Mouse (Mus musculus) liver, postnatal 0 days (tissue): ENCODE results near the gene Pde4d. TPM values are rescaled to one million over a fixed set of nuclear protein-coding genes. Genes with fewer than 3 reads are reported as not detected.

Source experiments
- ATAC-seq: fragments of 200-750 bp; cut with Nextera tagmentation; 2 replicates; pipeline ENCODE4 v1.8.0; 2017; ENCODE audit warnings: mild to moderate bottlenecking, moderate library complexity
- DNase-seq: peaks from one replicate; pipeline ENCODE4 v3.0.0-alpha.2; 2016
- H3K27ac ChIP-seq: fragments of 300-500 bp; sonication (generic); 2 replicates; pipeline ENCODE4 v1.5.1; 2014; ENCODE audit warnings: antibody characterized with exemption, moderate library complexity, mild to moderate bottlenecking, low read depth
- H3K27me3 ChIP-seq: fragments of 300-500 bp; sonication (generic); 2 replicates; pipeline ENCODE4 v1.6.1; 2014; ENCODE audit warnings: low read length, control low read depth, mixed read lengths; ENCODE audit not compliant: insufficient read depth
- H3K36me3 ChIP-seq: fragments of 300-500 bp; sonication (generic); replicated peaks from 2 replicates; pipeline ENCODE4 v1.6.1; 2014; ENCODE audit warnings: mild to moderate bottlenecking, control low read depth, low read length, moderate library complexity, mixed read lengths; ENCODE audit not compliant: insufficient read depth
- H3K4me1 ChIP-seq: fragments of 300-500 bp; sonication (generic); 2 replicates; pipeline ENCODE4 v1.6.1; 2014; ENCODE audit warnings: antibody characterized with exemption, mild to moderate bottlenecking, control low read depth; ENCODE audit not compliant: insufficient read depth
- H3K4me2 ChIP-seq: fragments of 300-500 bp; sonication (generic); 2 replicates; pipeline ENCODE4 v1.6.1; 2014; ENCODE audit warnings: low read depth, mild to moderate bottlenecking, low read length, moderate library complexity, mixed read lengths
- H3K4me3 ChIP-seq: fragments of 300-500 bp; sonication (generic); 2 replicates; pipeline ENCODE4 v1.5.1; 2014; ENCODE audit warnings: low read depth, low read length
- H3K9ac ChIP-seq: fragments of 300-500 bp; sonication (generic); replicated peaks from 2 replicates; pipeline ENCODE4 v1.6.1; 2014; ENCODE audit warnings: mild to moderate bottlenecking, moderate library complexity
- H3K9me3 ChIP-seq: fragments of 300-500 bp; sonication (generic); 2 replicates; pipeline ENCODE4 v1.6.1; 2016; ENCODE audit warnings: mild to moderate bottlenecking, control low read depth, low read length, mixed read lengths
- CTCF ChIP-seq: sonication (generic); IDR thresholded peaks from 2 replicates; pipeline ENCODE4 v1.5.1; 2016; ENCODE audit warnings: antibody characterized with exemption, low read depth
- EP300 ChIP-seq: IDR thresholded peaks from 2 replicates; pipeline ENCODE4 v1.6.1; 2016; ENCODE audit warnings: antibody characterized with exemption, low read depth, mild to moderate bottlenecking
- WGBS: fragments of 180-500 bp; shearing (Covaris S2); extraction: QIAGEN DNeasy Blood & Tissue Kit; methylation state at CpG from one replicate; pipeline ENCODE4 v1.1.7; 2014; ENCODE audit not compliant: insufficient replicate concordance; 5-methylcytosine and 5-hydroxymethylcytosine counted together
- polyA plus RNA-seq: library from polyadenylated mRNA; unstranded; fragments of >200 nt; fragmentation: Nextera tagmentation; extraction: Ambion mirVana; gene quantifications from 2 replicates; pipeline ENCODE4 v1.2.1, GENCODE M21; 2015

Gene Pde4d
- polyA plus RNA-seq, 1 experiment from 2014 or later, result 6.1 TPM

DNA sequence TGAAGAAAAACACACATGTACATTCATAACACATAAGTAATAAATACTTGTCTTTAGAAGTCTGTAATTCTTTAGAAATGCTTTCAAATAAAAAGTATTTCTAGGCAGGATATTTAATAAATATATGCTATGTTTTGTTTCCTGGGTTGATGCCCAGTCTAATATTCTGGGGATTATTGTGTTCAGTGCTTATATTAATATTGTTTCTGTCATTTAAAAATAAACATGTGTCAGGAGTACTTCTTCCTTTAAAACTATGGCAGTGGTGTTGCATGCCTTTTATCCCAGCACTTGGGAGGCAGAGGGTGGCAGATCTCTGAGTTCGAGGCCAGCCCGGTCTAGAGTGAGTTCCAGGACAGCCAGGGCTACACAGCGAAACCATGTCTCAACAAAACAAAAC lies 485.1 kb downstream of the Pde4d start:
- Histone ChIP-seq H3K9me3 (no peaks in the 10 kb centered on the region), H3K4me3 (no peak overlapping the region), H3K27me3 (no peaks in the 10 kb centered on the region), H3K9ac (no peak overlapping the region), H3K4me1 (no peaks in the 10 kb centered on the region), H3K27ac (no peak overlapping the region), H3K36me3 (no peaks in the 10 kb centered on the region), H3K4me2 (no peak overlapping the region)
- no peak for TF ChIP-seq EP300
- no peak for TF ChIP-seq CTCF
- WGBS, result 81% methylated on average over 3 of the region's 3 CpGs
- DNase-seq, result no peak
- no peak for ATAC-seq

DNA sequence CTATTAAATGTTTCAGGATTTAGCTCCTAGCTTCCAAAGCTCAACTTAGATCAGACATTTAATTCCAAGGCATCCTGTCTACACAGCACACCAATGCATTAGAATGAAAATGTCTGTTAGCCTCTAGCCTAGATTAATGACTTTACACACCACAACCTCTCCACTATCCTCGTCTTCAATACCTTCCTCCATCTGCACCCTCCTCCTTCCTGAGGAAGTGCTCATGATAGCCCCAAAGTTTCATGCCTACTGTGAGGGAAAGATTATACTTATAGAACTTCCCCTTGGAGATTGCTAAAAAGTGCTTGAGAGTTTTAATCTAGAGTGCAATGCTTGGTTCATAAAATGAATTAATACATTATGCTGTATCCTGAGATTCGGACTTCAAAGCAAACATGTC lies 487.5 kb downstream of the Pde4d start:
- no peak overlapping the region for H3K9ac ChIP-seq
- no peak overlapping the region for H3K4me2 ChIP-seq
- TF ChIP-seq EP300 (no peak), CTCF (no peak)
- H3K27me3 ChIP-seq, result no peaks in the 10 kb centered on the region
- no peak for DNase-seq
- no peaks in the 10 kb centered on the region for H3K9me3 ChIP-seq
- no peak overlapping the region for H3K4me3 ChIP-seq
- WGBS, result 30% methylated on average over 2 of the region's 2 CpGs
- no peak for ATAC-seq
- no peaks in the 10 kb centered on the region for H3K36me3 ChIP-seq
- no peaks in the 10 kb centered on the region for H3K4me1 ChIP-seq
- H3K27ac ChIP-seq, result no peak overlapping the region

DNA sequence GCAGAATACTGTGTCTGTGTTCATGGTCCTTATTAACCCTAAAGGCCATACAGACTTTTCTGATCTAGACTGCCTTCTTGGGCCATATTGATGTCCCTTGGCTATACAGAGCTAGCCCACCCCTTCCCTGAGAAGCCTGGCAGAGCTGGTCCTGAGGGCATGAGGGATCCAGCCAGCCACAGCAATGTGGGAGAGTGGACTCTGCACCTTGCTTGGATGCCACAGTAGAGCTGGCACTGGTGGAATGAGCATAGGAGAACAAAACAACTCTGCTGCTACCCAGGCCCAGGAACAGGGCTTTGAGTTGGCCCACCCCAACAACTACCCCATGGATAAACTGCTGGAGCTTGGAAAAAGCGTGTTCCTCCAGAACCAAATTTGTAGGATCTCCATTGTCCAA lies 503.2 kb downstream of the Pde4d start:
- Histone ChIP-seq H3K4me3 (no peak overlapping the region), H3K27ac (no peak overlapping the region), H3K9me3 (no peaks in the 10 kb centered on the region), H3K36me3 (no peaks in the 10 kb centered on the region), H3K4me2 (no peak overlapping the region), H3K9ac (no peak overlapping the region), H3K4me1 (no peaks in the 10 kb centered on the region), H3K27me3 (no peaks in the 10 kb centered on the region)
- DNase-seq (no peak), ATAC-seq (no peak)
- TF ChIP-seq EP300 (no peak), CTCF (no peak)
- WGBS, result 60% methylated on average over 1 of the region's 1 CpGs

DNA sequence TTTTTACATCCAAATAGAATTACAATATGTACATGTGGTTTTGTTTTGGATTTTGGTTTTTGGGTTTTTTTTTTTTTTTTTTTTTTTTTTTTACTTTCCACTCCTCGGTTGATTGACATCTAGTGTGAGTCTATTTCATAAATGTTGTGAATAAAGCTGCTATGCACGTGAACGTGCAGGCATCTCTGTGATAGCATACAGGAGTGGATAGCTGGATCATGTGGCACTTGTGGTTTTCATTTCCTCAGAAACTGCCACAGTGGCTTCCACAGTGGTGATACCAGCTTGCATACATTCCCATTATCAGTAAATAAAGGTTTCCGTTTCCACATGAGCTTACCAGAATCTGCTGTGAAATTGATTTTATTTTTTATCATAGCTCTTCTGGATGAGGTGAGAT lies 506.3 kb downstream of the Pde4d start:
- H3K4me2 ChIP-seq, result no peak overlapping the region
- DNase-seq (no peak), ATAC-seq (no peak)
- no peak overlapping the region for H3K9ac ChIP-seq
- no peak for TF ChIP-seq EP300
- no peak for TF ChIP-seq CTCF
- H3K36me3 ChIP-seq, result no peaks in the 10 kb centered on the region
- no peaks in the 10 kb centered on the region for H3K4me1 ChIP-seq
- H3K27ac ChIP-seq, result no peak overlapping the region
- 32% methylated on average over 4 of the region's 4 CpGs for WGBS
- no peaks in the 10 kb centered on the region for H3K27me3 ChIP-seq
- no peaks in the 10 kb centered on the region for H3K9me3 ChIP-seq
- H3K4me3 ChIP-seq, result no peak overlapping the region

DNA sequence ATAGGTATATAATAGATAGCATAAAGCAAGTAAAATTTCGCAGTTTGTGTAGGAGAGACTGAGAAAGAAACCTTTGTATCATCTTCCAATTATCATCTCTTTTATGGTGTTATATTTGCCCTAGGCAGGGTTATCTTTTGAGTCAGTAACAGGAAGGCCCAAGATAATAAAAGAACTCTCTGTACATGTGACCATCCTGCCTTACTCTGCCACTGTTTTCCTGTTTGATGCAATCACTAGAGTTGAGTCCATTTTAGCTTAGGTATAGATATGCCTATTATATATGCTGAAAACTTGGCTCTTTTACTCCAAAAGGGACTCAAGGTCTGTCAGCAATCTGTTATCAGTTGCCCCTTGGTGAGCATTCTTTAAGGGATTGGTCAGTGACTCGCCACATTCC lies 514.3 kb downstream of the Pde4d start:
- Histone ChIP-seq H3K4me3 (no peak overlapping the region), H3K9ac (no peak overlapping the region), H3K36me3 (no peaks in the 10 kb centered on the region), H3K9me3 (no peaks in the 10 kb centered on the region), H3K4me2 (no peak overlapping the region), H3K4me1 (no peaks in the 10 kb centered on the region), H3K27me3 (no peaks in the 10 kb centered on the region), H3K27ac (no peak overlapping the region)
- DNase-seq (no peak), ATAC-seq (no peak)
- TF ChIP-seq CTCF (no peak), EP300 (no peak)
- WGBS, result 69% methylated on average over 2 of the region's 2 CpGs

DNA sequence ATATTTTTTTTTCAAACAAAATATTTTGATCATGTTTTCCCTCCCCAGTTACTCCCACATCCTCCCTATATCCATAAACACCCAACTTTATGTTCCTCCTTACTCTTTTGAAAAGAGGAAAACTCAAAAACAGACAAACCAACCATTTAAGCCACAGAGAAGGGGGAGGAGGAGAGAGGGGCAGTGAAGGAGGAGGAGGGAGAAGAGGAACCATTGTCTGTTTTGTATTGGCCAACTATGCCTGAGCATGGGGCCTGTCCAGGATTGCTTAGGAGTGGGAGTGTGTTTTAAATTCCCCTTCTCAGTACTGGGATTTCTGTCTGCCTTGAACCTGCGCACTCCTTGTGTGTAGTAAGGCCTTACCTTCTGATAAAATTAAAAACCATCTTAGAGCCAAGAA lies 531.4 kb downstream of the Pde4d start:
- no peak overlapping the region for H3K4me3 ChIP-seq
- no peaks in the 10 kb centered on the region for H3K27me3 ChIP-seq
- no peak for ATAC-seq
- TF ChIP-seq CTCF (no peak), EP300 (no peak)
- DNase-seq, result no peak
- no peaks in the 10 kb centered on the region for H3K36me3 ChIP-seq
- no peaks in the 10 kb centered on the region for H3K4me1 ChIP-seq
- H3K9ac ChIP-seq, result no peak overlapping the region
- H3K27ac ChIP-seq, result no peak overlapping the region
- 71% methylated on average over 1 of the region's 1 CpGs for WGBS
- no peaks in the 10 kb centered on the region for H3K9me3 ChIP-seq
- H3K4me2 ChIP-seq, result no peak overlapping the region

DNA sequence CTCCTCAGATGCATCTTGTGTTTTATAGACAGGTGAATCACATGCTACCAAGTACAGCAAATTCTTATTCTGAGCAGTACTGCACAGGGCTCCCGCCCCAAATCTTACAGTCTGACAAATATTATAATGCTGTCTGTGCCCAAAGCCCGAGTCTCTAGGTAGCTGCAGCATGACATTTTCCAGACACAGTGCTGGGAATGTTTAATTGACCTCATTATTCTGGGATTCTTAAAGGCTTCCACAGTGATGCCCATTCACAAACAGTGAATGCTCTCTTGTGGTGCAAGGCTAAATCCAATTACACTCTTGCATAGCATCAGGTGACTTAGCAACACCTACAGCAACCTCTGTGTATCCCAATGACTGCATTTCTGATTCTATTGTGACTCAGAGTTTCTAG lies 549.0 kb downstream of the Pde4d start:
- TF ChIP-seq CTCF, result no peak
- no peak for TF ChIP-seq EP300
- H3K4me2 ChIP-seq, result no peak overlapping the region
- H3K27ac ChIP-seq, result no peak overlapping the region
- H3K4me1 ChIP-seq, result no peaks in the 10 kb centered on the region
- no peak overlapping the region for H3K4me3 ChIP-seq
- no peak for DNase-seq
- no peak for ATAC-seq
- no peaks in the 10 kb centered on the region for H3K9me3 ChIP-seq
- 69% methylated on average over 2 of the region's 2 CpGs for WGBS
- no peaks in the 10 kb centered on the region for H3K27me3 ChIP-seq
- no peak overlapping the region for H3K9ac ChIP-seq
- H3K36me3 ChIP-seq, result no peaks in the 10 kb centered on the region
